Comparison of ENCODE assay signal across 8 mouse cellular contexts in genomic region chr1:152625651-152626050, GRCm38 (mm10).
A peak's percentile ranks its signal among the peaks of the same experiment; 100 is the strongest.
DNase-seq lines count a peak whose midpoint lies in the region; ATAC-seq and TF ChIP-seq lines count a peak whose summit lies in the region.

No protein-coding gene starts in this region.

- H3K4me3 ChIP-seq in heart, embryonic 10.5 days: peak overlapping the region; percentile 80
- peak overlapping the region; percentile 87 for H3K4me3 ChIP-seq in bone marrow macrophage, adult 2 months (ENCODE audit: insufficient read depth, low read length)
- peak overlapping the region; percentile 66 for H3K4me3 ChIP-seq in hindbrain, embryonic 13.5 days
- peak overlapping the region; percentile 70 for H3K4me3 ChIP-seq in midbrain, embryonic 10.5 days

- H3K27me3 ChIP-seq in heart, embryonic 10.5 days (ENCODE audit: insufficient read depth, poor library complexity, severe bottlenecking): no peaks in the 10 kb centered on the region
- peaks cover 13% of the 10 kb centered on the region for H3K27me3 ChIP-seq in hindbrain, embryonic 13.5 days
- H3K27me3 ChIP-seq in midbrain, embryonic 10.5 days (ENCODE audit: low read depth, poor library complexity, severe bottlenecking): peaks cover 33% of the 10 kb centered on the region

- ATAC-seq in hindbrain, embryonic 13.5 days (ENCODE audit: low FRiP score): no peak

- H3K27ac ChIP-seq in heart, embryonic 10.5 days: peak overlapping the region; percentile 97
- no peak overlapping the region for H3K27ac ChIP-seq in bone marrow macrophage, adult 2 months (ENCODE audit: insufficient read depth, low read depth, low read length)
- peak overlapping the region; percentile 72; the same call in 1 of the 2 replicates for H3K27ac ChIP-seq in hindbrain, embryonic 13.5 days
- peak overlapping the region; percentile 93 for H3K27ac ChIP-seq in midbrain, embryonic 10.5 days (replicated peaks)

- no peaks in the 10 kb centered on the region for H3K9me3 ChIP-seq in heart, embryonic 10.5 days
- H3K9me3 ChIP-seq in hindbrain, embryonic 13.5 days: no peaks in the 10 kb centered on the region
- no peaks in the 10 kb centered on the region for H3K9me3 ChIP-seq in midbrain, embryonic 10.5 days (replicated peaks)

- H3K36me3 ChIP-seq in heart, embryonic 10.5 days: no peaks in the 10 kb centered on the region
- H3K36me3 ChIP-seq in hindbrain, embryonic 13.5 days: no peaks in the 10 kb centered on the region
- peaks cover 3% of the 10 kb centered on the region; the same call in 1 of the 2 replicates for H3K36me3 ChIP-seq in midbrain, embryonic 10.5 days

- H3K9ac ChIP-seq in hindbrain, embryonic 13.5 days: no peak overlapping the region

- DNase-seq in heart, embryonic 10.5 days (ENCODE audit: low spot score): no peak
- DNase-seq in heart, postnatal 10 days: no peak
- DNase-seq in midbrain, embryonic 10.5 days (ENCODE audit: low spot score): no peak
- no peak for DNase-seq in thymus, postnatal 4 days
- DNase-seq in cerebellum, postnatal 36 days: no peak
- DNase-seq in layer of hippocampus, postnatal 14 days (ENCODE audit: low spot score in 2 of 2): no peak

- no peak for TF ChIP-seq POLR2A in bone marrow macrophage, adult 2 months (IDR thresholded peaks at IDR 0.05; ENCODE audit: borderline replicate concordance, low read depth, low read length)

- H3K4me1 ChIP-seq in heart, embryonic 10.5 days: peaks cover 48% of the 10 kb centered on the region
- H3K4me1 ChIP-seq in bone marrow macrophage, adult 2 months (ENCODE audit: control insufficient read depth, insufficient read depth, low read length): peaks cover 33% of the 10 kb centered on the region
- H3K4me1 ChIP-seq in hindbrain, embryonic 13.5 days (replicated peaks): peaks cover 18% of the 10 kb centered on the region
- H3K4me1 ChIP-seq in midbrain, embryonic 10.5 days: peaks cover 56% of the 10 kb centered on the region

- no peak for TF ChIP-seq CTCF in bone marrow macrophage, adult 2 months (IDR thresholded peaks at IDR 0.05; ENCODE audit: low read depth, low read length)

- intact Hi-C loops in heart, postnatal 10 days (cut with DNase I): loop anchor here (2.0 kb wide), 1 partner anchor 121 kb away; no protein-coding TSS in a partner anchor

- H3K4me2 ChIP-seq in hindbrain, embryonic 13.5 days: peak overlapping the region; percentile 64
